7 mouse cellular contexts compared by ENCODE assay signal in genomic region chr5:125268033-125268765, GRCm38 (mm10).
A peak's percentile ranks its signal among the peaks of the same experiment; 100 is the strongest.
DNase-seq lines count a peak whose midpoint lies in the region; ATAC-seq and TF ChIP-seq lines count a peak whose summit lies in the region.

No protein-coding gene starts in this region.

- intact Hi-C loops in left cerebral cortex, postnatal 4 days (cut with DNase I): loop anchor here (10.0 kb wide), 3 partner anchors 113 to 213 kb away; no protein-coding TSS in a partner anchor

- H3K36me3 ChIP-seq in intestine, postnatal 0 days (ENCODE audit: control insufficient read depth, insufficient read depth): no peaks in the 10 kb centered on the region
- no peaks in the 10 kb centered on the region for H3K36me3 ChIP-seq in midbrain, embryonic 11.5 days (ENCODE audit: control insufficient read depth, insufficient read depth, low read length)
- H3K36me3 ChIP-seq in small intestine, adult 2 months (ENCODE audit: control insufficient read depth, insufficient read depth, low read length): no peaks in the 10 kb centered on the region

- ATAC-seq in granulocyte monocyte progenitor cell, adult 5-6 weeks (replicated peaks; ENCODE audit: poor library complexity, severe bottlenecking): peak; percentile 21
- no peak for ATAC-seq in intestine, postnatal 0 days
- ATAC-seq in midbrain, embryonic 11.5 days (ENCODE audit: low FRiP score): peak; percentile 22; the same call in 1 of the 2 replicates

- TF ChIP-seq POLR2A in small intestine, adult 2 months (IDR thresholded peaks at IDR 0.05; ENCODE audit: low read depth, low read length): no peak

- 21% methylated on average over 10 of the region's 10 CpGs for WGBS in intestine, postnatal 0 days
- 19% methylated on average over 10 of the region's 10 CpGs for WGBS in midbrain, embryonic 11.5 days
- WGBS in small intestine, adult 2 months: 18% methylated on average over 10 of the region's 10 CpGs

- no peaks in the 10 kb centered on the region for H3K9me3 ChIP-seq in intestine, postnatal 0 days (ENCODE audit: control insufficient read depth)
- no peaks in the 10 kb centered on the region for H3K9me3 ChIP-seq in midbrain, embryonic 11.5 days (ENCODE audit: control insufficient read depth, low read length)

- no peak overlapping the region for H3K27ac ChIP-seq in intestine, postnatal 0 days (ENCODE audit: low read depth, low read length)
- no peak overlapping the region for H3K27ac ChIP-seq in midbrain, embryonic 11.5 days (ENCODE audit: low read depth, low read length)
- no peak overlapping the region for H3K27ac ChIP-seq in small intestine, adult 2 months (ENCODE audit: insufficient read depth, low read depth, low read length)

- peak; percentile 97 for TF ChIP-seq CTCF in intestine, postnatal 0 days (IDR thresholded peaks at IDR 0.05; ENCODE audit: low read depth)
- peak; percentile 84; the same call in 1 of the 2 replicates for TF ChIP-seq CTCF in small intestine, adult 2 months (IDR thresholded peaks at IDR 0.05; ENCODE audit: extremely low read depth, insufficient read length, insufficient replicate concordance, low read depth, low read length)

- no peak overlapping the region for H3K9ac ChIP-seq in intestine, postnatal 0 days (ENCODE audit: low read depth, low read length)
- H3K9ac ChIP-seq in midbrain, embryonic 11.5 days (ENCODE audit: low read length): no peak overlapping the region

- no peak overlapping the region for H3K4me2 ChIP-seq in intestine, postnatal 0 days (replicated peaks; ENCODE audit: low read depth)
- no peak overlapping the region for H3K4me2 ChIP-seq in midbrain, embryonic 11.5 days

- peak; percentile 75 for DNase-seq in ZHBTc4 (ENCODE audit: low read depth, low spot score)
- peak; percentile 80 for DNase-seq in embryo, embryonic 10 days (ENCODE audit: low spot score)
- peak; percentile 85 for DNase-seq in left cerebral cortex, postnatal 4 days
- peak; percentile 99 for DNase-seq in midbrain, embryonic 11.5 days (ENCODE audit: low spot score, missing footprints)

- peaks cover 7% of the 10 kb centered on the region for H3K27me3 ChIP-seq in intestine, postnatal 0 days (replicated peaks; ENCODE audit: control insufficient read depth, insufficient read depth, low read length)
- no peaks in the 10 kb centered on the region for H3K27me3 ChIP-seq in midbrain, embryonic 11.5 days (ENCODE audit: control insufficient read depth, insufficient read depth, low read length)
- no peaks in the 10 kb centered on the region for H3K27me3 ChIP-seq in small intestine, adult 2 months (ENCODE audit: control insufficient read depth, insufficient read depth, low read length)

- no peaks in the 10 kb centered on the region for H3K4me1 ChIP-seq in intestine, postnatal 0 days (replicated peaks; ENCODE audit: control insufficient read depth, insufficient read depth, low read length)
- H3K4me1 ChIP-seq in midbrain, embryonic 11.5 days (ENCODE audit: control insufficient read depth, insufficient read depth, low read length): 0 out of 2 replicates have a peak, but pooled peaks cover 2% of the 10 kb centered on the region
- no peaks in the 10 kb centered on the region for H3K4me1 ChIP-seq in small intestine, adult 2 months (ENCODE audit: control insufficient read depth, insufficient read depth, insufficient read length, low read length)

- H3K4me3 ChIP-seq in intestine, postnatal 0 days (ENCODE audit: low read depth, low read length): no peak overlapping the region
- no peak overlapping the region for H3K4me3 ChIP-seq in midbrain, embryonic 11.5 days (ENCODE audit: low read depth, low read length)
- H3K4me3 ChIP-seq in small intestine, adult 2 months (ENCODE audit: low read depth, low read length): no peak overlapping the region
